Mouse (Mus musculus) MEL (cell line): Measurements from ENCODE around the gene Dnmt3c. TPM values are rescaled to one million over a fixed set of nuclear protein-coding genes. Genes with fewer than 3 reads are reported as not detected.
A peak's percentile ranks its signal among the peaks of the same experiment; 100 is the strongest.

Experiments used
- DNase-seq: peaks from one replicate; pipeline ENCODE4 v3.0.0; 2011; ENCODE audit warnings: low read depth, low spot score
- H3K27ac ChIP-seq: 2 replicates; pipeline ENCODE4 v1.5.1; 2012; ENCODE audit warnings: low read depth, mild to moderate bottlenecking, control low read depth, low read length, moderate library complexity; ENCODE audit not compliant: control insufficient read depth
- H3K27me3 ChIP-seq, 2 experiments: fragments of 150-350 bp in 1 of 2; sonication (generic) in 1 of 2; 2 replicates each; pipeline ENCODE4 v1.6.1; 2012; ENCODE audit warnings: low read length in 2 of 2, mild to moderate bottlenecking in 2 of 2, improper control_type of control experiment in 1 of 2, moderate library complexity in 1 of 2; ENCODE audit not compliant: insufficient read depth in 2 of 2, control insufficient read depth in 1 of 2
- H3K36me3 ChIP-seq, 2 experiments: 2 replicates each; pipeline ENCODE4 v1.6.1; 2012 to 2014; ENCODE audit warnings: low read length in 2 of 2, improper control_type of control experiment in 1 of 2, inconsistent platforms in 1 of 2, mild to moderate bottlenecking in 1 of 2; ENCODE audit not compliant: insufficient read depth in 2 of 2, control insufficient read depth in 1 of 2
- H3K4me1 ChIP-seq, 2 experiments: fragments of 150-350 bp in 1 of 2; sonication (generic) in 1 of 2; 2 replicates each; pipeline ENCODE4 v1.6.1; 2012; ENCODE audit warnings: low read length in 2 of 2, improper control_type of control experiment in 1 of 2, mild to moderate bottlenecking in 1 of 2; ENCODE audit not compliant: insufficient read depth in 2 of 2, control insufficient read depth in 1 of 2
- H3K4me3 ChIP-seq, 2 experiments: fragments of 150-350 bp in 1 of 2; sonication (generic) in 1 of 2; 2 replicates each; pipeline ENCODE4 v1.5.1; 2012; ENCODE audit warnings: low read depth in 2 of 2, low read length in 2 of 2, mild to moderate bottlenecking in 2 of 2, moderate library complexity in 2 of 2, control low read depth in 1 of 2, improper control_type of control experiment in 1 of 2; ENCODE audit not compliant: control insufficient read depth in 1 of 2, insufficient read depth in 1 of 2
- H3K79me2 ChIP-seq: 2 replicates; pipeline ENCODE4 v1.6.1; 2012; ENCODE audit warnings: mild to moderate bottlenecking, low read length, moderate library complexity; ENCODE audit not compliant: control insufficient read depth, poor library complexity, insufficient read depth
- H3K9ac ChIP-seq: 2 replicates; pipeline ENCODE4 v1.6.1; 2012; ENCODE audit warnings: low read depth, mild to moderate bottlenecking, control low read depth, low read length, moderate library complexity; ENCODE audit not compliant: control insufficient read depth, poor library complexity, severe bottlenecking
- H3K9me3 ChIP-seq: fragments of 150-350 bp; sonication (generic); replicated peaks from 2 replicates; pipeline ENCODE4 v1.6.1; 2012; ENCODE audit warnings: mild to moderate bottlenecking, low read length, improper control_type of control experiment, moderate library complexity; ENCODE audit not compliant: insufficient read depth
- CHD1 ChIP-seq: IDR thresholded peaks from 2 replicates; pipeline ENCODE4 v1.6.1; 2012; ENCODE audit warnings: low read depth, mild to moderate bottlenecking, inconsistent platforms, low read length, improper control_type of control experiment
- CTCF ChIP-seq, 3 experiments: IDR thresholded peaks in 2 of 3; conservative IDR thresholded peaks in 1 of 3; 2 replicates each; pipeline ENCODE4 v1.5.1; 2011 to 2012; ENCODE audit warnings: low read length in 3 of 3, low read depth in 2 of 3, mild to moderate bottlenecking in 2 of 3, improper control_type of control experiment in 1 of 3, inconsistent platforms in 1 of 3, mixed read lengths in 1 of 3, moderate library complexity in 1 of 3; ENCODE audit not compliant: control insufficient read depth in 1 of 3, insufficient read depth in 1 of 3, poor library complexity in 1 of 3, severe bottlenecking in 1 of 3
- ELF1 ChIP-seq: IDR thresholded peaks from 2 replicates; pipeline ENCODE4 v1.6.1; 2014; ENCODE audit warnings: low read depth, mild to moderate bottlenecking, inconsistent platforms, low read length, improper control_type of control experiment, moderate library complexity
- EP300 ChIP-seq, 2 experiments: IDR thresholded peaks; 2 replicates each; pipeline ENCODE4 v1.6.1; 2011; ENCODE audit warnings: improper control_type of control experiment in 2 of 2, low read length in 2 of 2, low read depth in 1 of 2, mild to moderate bottlenecking in 1 of 2
- ETS1 ChIP-seq: IDR thresholded peaks from 2 replicates; pipeline ENCODE4 v1.6.1; 2012; ENCODE audit warnings: low read depth, mild to moderate bottlenecking, inconsistent platforms, low read length, improper control_type of control experiment, moderate library complexity
- GABPA ChIP-seq: IDR thresholded peaks from 2 replicates; pipeline ENCODE4 v1.6.1; 2012; ENCODE audit warnings: low read depth, mild to moderate bottlenecking, inconsistent platforms, low read length, improper control_type of control experiment, moderate library complexity
- GATA1 ChIP-seq: IDR thresholded peaks from 2 replicates; pipeline ENCODE4 v1.6.1; 2011; ENCODE audit warnings: low read depth, low read length, improper control_type of control experiment
- HCFC1 ChIP-seq: IDR thresholded peaks from 2 replicates; pipeline ENCODE4 v1.6.1; 2012; ENCODE audit warnings: low read depth, mild to moderate bottlenecking, inconsistent platforms, low read length, improper control_type of control experiment, moderate library complexity
- JUND ChIP-seq: IDR thresholded peaks from 2 replicates; pipeline ENCODE4 v1.6.1; 2011; ENCODE audit warnings: low read depth, mild to moderate bottlenecking, improper control_type of control experiment, low read length
- MAFK ChIP-seq: IDR thresholded peaks from 2 replicates; pipeline ENCODE4 v1.6.1; 2011; ENCODE audit warnings: low read depth, mild to moderate bottlenecking, low read length, improper control_type of control experiment, borderline replicate concordance
- MAZ ChIP-seq: IDR thresholded peaks from 2 replicates; pipeline ENCODE4 v1.6.1; 2012; ENCODE audit warnings: low read depth, mild to moderate bottlenecking, inconsistent platforms, low read length, improper control_type of control experiment
- MXI1 ChIP-seq: IDR thresholded peaks from 2 replicates; pipeline ENCODE4 v1.6.1; 2011; ENCODE audit warnings: mild to moderate bottlenecking, low read depth, low read length, improper control_type of control experiment
- MYC ChIP-seq: IDR thresholded peaks from 2 replicates; pipeline ENCODE4 v1.6.1; 2011; ENCODE audit warnings: low read depth, mild to moderate bottlenecking, low read length, improper control_type of control experiment, moderate library complexity
- POLR2A ChIP-seq, 2 experiments: IDR thresholded peaks; 2 replicates each; pipeline ENCODE4 v1.6.1; 2011 to 2012; ENCODE audit warnings: low read length in 2 of 2, mild to moderate bottlenecking in 2 of 2, control low read depth in 1 of 2, improper control_type of control experiment in 1 of 2, low read depth in 1 of 2, moderate library complexity in 1 of 2; ENCODE audit not compliant: control insufficient read depth in 1 of 2, insufficient read depth in 1 of 2, poor library complexity in 1 of 2
- POLR2AphosphoS2 ChIP-seq: IDR thresholded peaks from 2 replicates; pipeline ENCODE4 v1.6.1; 2011; ENCODE audit warnings: low read length, improper control_type of control experiment
- POLR2AphosphoS5 ChIP-seq: IDR thresholded peaks from 2 replicates; pipeline ENCODE4 v1.6.1; 2012; ENCODE audit warnings: low read depth, borderline replicate concordance, mild to moderate bottlenecking, inconsistent platforms, low read length, moderate library complexity, mixed read lengths
- RCOR1 ChIP-seq: IDR thresholded peaks from 2 replicates; pipeline ENCODE4 v1.6.1; 2012; ENCODE audit warnings: low read depth, mild to moderate bottlenecking, inconsistent platforms, low read length, improper control_type of control experiment
- SIN3A ChIP-seq: IDR thresholded peaks from 2 replicates; pipeline ENCODE4 v1.6.1; 2012; ENCODE audit warnings: low read length, improper control_type of control experiment, inconsistent platforms
- TAL1 ChIP-seq: IDR thresholded peaks from 2 replicates; pipeline ENCODE4 v1.6.1; 2012; ENCODE audit warnings: mild to moderate bottlenecking, inconsistent platforms, low read length, moderate library complexity, mixed read lengths
- TCF12 ChIP-seq: IDR thresholded peaks from 2 replicates; pipeline ENCODE4 v1.6.1; 2014; ENCODE audit warnings: low read depth, mild to moderate bottlenecking, inconsistent platforms, low read length, improper control_type of control experiment, moderate library complexity
- ZKSCAN1 ChIP-seq: IDR thresholded peaks from 2 replicates; pipeline ENCODE4 v1.6.1; 2012; ENCODE audit warnings: low read depth, mild to moderate bottlenecking, inconsistent platforms, low read length, improper control_type of control experiment, moderate library complexity
- ZMIZ1 ChIP-seq: IDR thresholded peaks from 2 replicates; pipeline ENCODE4 v1.6.1; 2012; ENCODE audit warnings: low read depth, mild to moderate bottlenecking, inconsistent platforms, low read length, improper control_type of control experiment, moderate library complexity
- ZNF384 ChIP-seq: IDR thresholded peaks from 2 replicates; pipeline ENCODE4 v1.6.1; 2012; ENCODE audit warnings: low read depth, mild to moderate bottlenecking, inconsistent platforms, low read length, improper control_type of control experiment
- polyA plus RNA-seq, 2 experiments: library from polyadenylated mRNA; stranded (reverse) in 1 of 2; unstranded in 1 of 2; fragments of >175 nt in 1 of 2; fragments of >200 nt in 1 of 2; gene quantifications; 2 replicates each; pipeline versions ENCODE4 v1.2.1 to v1.2.4; 2012; ENCODE audit warnings: low replicate concordance in 2 of 2, low read depth in 1 of 2; ENCODE audit not compliant: insufficient read length in 2 of 2, insufficient read depth in 1 of 2, missing spikeins in 1 of 2
- total RNA-seq: library from RNA; depleted of rRNA; stranded (reverse); fragments of 300-350 nt; gene quantifications from 2 replicates; pipeline ENCODE4 v1.2.3, GENCODE M21; 2012

Gene Dnmt3c
- total and polyA plus RNA-seq, 3 experiments = 0.45 to 0.65 TPM; not detected in 1

- TF ChIP-seq MXI1 = peak; percentile 17; the same call in 1 of the 2 replicates
- 0 out of 2 replicates have a peak, but pooled peaks have one; percentile 21 for TF ChIP-seq GABPA
- no peak for TF ChIP-seq GATA1
- peak; percentile 72; the same call in 1 of the 2 replicates for TF ChIP-seq POLR2AphosphoS5
- no peak for TF ChIP-seq ETS1
- no peak for TF ChIP-seq TAL1
- no peak for TF ChIP-seq ELF1
- TF ChIP-seq TCF12 = 0 out of 2 replicates have a peak, but pooled peaks have one; percentile 20
- TF ChIP-seq JUND = no peak
- no peak for TF ChIP-seq RCOR1
- no peak; the same call in 1 of the 2 replicates for TF ChIP-seq MAZ
- peak; percentile 63; the same call in 1 of the 2 replicates for TF ChIP-seq MYC
- TF ChIP-seq ZKSCAN1 = no peak
- no peak for TF ChIP-seq CTCF (IDR thresholded peaks at IDR 0.05 in 2 of 3, conservative IDR thresholded peaks at IDR 0.05 in 1 of 3; ENCODE audit: control insufficient read depth in 1 of 3, insufficient read depth in 1 of 3, low read depth in 2 of 3, low read length in 3 of 3, poor library complexity in 1 of 3, severe bottlenecking in 1 of 3)
- peak; percentile 85 for TF ChIP-seq ZMIZ1
- no peak for TF ChIP-seq MAFK
- TF ChIP-seq EP300 (IDR thresholded peaks at IDR 0.05; ENCODE audit: low read depth in 1 of 2, low read length in 2 of 2) = 0 out of 4 replicates have a peak, but pooled peaks of 1 of the 2 experiments have one; percentile 9
- TF ChIP-seq POLR2AphosphoS2 = peak; percentile 96
- peak; percentile 47 for TF ChIP-seq SIN3A
- TF ChIP-seq ZNF384 = no peak
Measured at GRCm38 (mm10) chr2:153740500-153741436, 44.3 kb downstream of the Dnmt3c start, which contains the start of gene Mapre1 (continued).

- peak overlapping the region; percentile 81 for H3K4me3 ChIP-seq
- H3K9me3 ChIP-seq = no peaks in the 10 kb centered on the region
- H3K9ac ChIP-seq = peak overlapping the region; percentile 95
- peak; percentile 86 for DNase-seq
- TF ChIP-seq CHD1 = no peak
- peak; percentile 8; the same call in 1 of the 2 replicates for TF ChIP-seq MXI1
- 0 out of 2 replicates have a peak, but pooled peaks have one; percentile 24 for TF ChIP-seq ETS1
- 0 out of 4 replicates have a peak, but pooled peaks of 1 of the 2 experiments have one; percentile 19 for TF ChIP-seq POLR2A (IDR thresholded peaks at IDR 0.05; ENCODE audit: control insufficient read depth in 1 of 2, insufficient read depth in 1 of 2, low read depth in 1 of 2, low read length in 2 of 2, poor library complexity in 1 of 2)
- 0 out of 2 replicates have a peak, but pooled peaks have one; percentile 6 for TF ChIP-seq MAZ
- no peak for TF ChIP-seq HCFC1
- no peak for TF ChIP-seq EP300 (IDR thresholded peaks at IDR 0.05; ENCODE audit: low read depth in 1 of 2, low read length in 2 of 2)
- peak overlapping the region; percentile 73 for H3K27ac ChIP-seq
- H3K36me3 ChIP-seq = peaks cover 3 to 17% of the 10 kb centered on the region in 2 experiments; a peak in 3 of 4 replicates
- H3K27me3 ChIP-seq = no peaks in the 10 kb centered on the region
- peaks cover 49% of the 10 kb centered on the region for H3K79me2 ChIP-seq
- H3K4me1 ChIP-seq = peaks cover 7 to 10% of the 10 kb centered on the region in 2 experiments
Measured at GRCm38 (mm10) chr2:153741437-153742065, 45.1 kb downstream of the Dnmt3c start.
